Mouse (Mus musculus): ENCODE measurements around the gene Mettl23. TPM values are rescaled to one million over a fixed set of nuclear protein-coding genes. Genes with fewer than 3 reads are reported as not detected.
"Not testable (repeated sequence)": the region's sequence is repeated elsewhere in the genome, so short reads cannot be mapped to it uniquely, and the experiment has no call there.

Mettl23 gene
- polyA plus RNA-seq, 1 experiment from 2014 or later: 80.4 TPM

DNA sequence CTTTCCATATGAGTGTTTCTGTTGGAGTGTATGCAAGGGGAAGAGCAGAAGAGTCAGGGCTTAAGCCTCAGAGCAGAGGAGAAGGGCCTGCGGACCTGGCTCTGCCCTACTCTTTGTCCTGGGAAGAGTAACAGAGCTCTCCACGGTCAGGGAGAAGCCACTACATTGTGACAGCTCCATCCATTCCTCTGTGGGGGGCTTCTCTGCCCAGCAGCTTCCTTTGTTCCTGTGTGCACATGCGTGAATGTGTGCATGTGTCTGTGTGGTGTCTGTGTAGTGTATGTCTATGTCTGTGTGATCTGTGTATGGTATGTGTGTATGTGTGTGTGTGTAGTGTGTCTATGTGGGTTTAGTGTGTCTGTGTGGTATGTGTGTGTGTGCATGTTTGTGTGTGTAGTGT, 52.3 kb downstream of the Mettl23 start:
- Histone ChIP-seq H3K4me2 (ENCODE audit: low read length) (no peak overlapping the region), H3K27me3 (ENCODE audit: control insufficient read depth, insufficient read depth, low read length) (no peaks in the 10 kb centered on the region), H3K4me1 (ENCODE audit: control insufficient read depth, insufficient read depth, low read length) (no peaks in the 10 kb centered on the region), H3K4me3 (replicated peaks; ENCODE audit: low read depth, low read length) (no peak overlapping the region), H3K36me3 (ENCODE audit: control insufficient read depth, insufficient read depth, low read length) (no peaks in the 10 kb centered on the region), H3K9me3 (ENCODE audit: control insufficient read depth, low read length) (no peaks in the 10 kb centered on the region), H3K9ac (replicated peaks; ENCODE audit: low read length) (no peak overlapping the region), H3K27ac (replicated peaks; ENCODE audit: low read depth, low read length) (no peak overlapping the region)
- WGBS: 35% methylated on average over 3 of the region's 3 CpGs
- no peak for DNase-seq
- ATAC-seq (ENCODE audit: low FRiP score, low TSS enrichment): no peak

DNA sequence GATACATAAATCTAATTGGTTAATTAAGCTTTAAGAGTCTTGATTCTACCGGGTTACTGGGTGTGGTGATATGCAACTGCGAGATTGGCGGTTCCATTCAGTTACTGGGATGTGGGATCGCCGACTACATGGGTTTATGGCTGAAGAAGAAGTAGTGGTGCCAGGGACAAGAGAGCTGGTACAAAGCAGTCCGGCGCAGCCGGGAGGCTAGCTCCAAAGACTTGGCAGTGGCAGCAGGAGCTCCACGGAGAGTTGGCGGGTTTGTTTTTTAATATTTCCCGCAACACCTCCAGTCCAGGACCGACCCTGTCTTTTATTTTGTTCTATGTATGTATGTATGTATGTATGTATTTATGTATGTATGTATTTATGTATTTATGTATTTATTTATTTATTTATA, 56.2 kb downstream of the Mettl23 start:
- Histone ChIP-seq H3K9ac (replicated peaks; ENCODE audit: low read length) (no peak overlapping the region), H3K9me3 (ENCODE audit: control insufficient read depth, low read length) (no peaks in the 10 kb centered on the region), H3K27me3 (ENCODE audit: control insufficient read depth, insufficient read depth, low read length) (no peaks in the 10 kb centered on the region), H3K27ac (replicated peaks; ENCODE audit: low read depth, low read length) (no peak overlapping the region), H3K4me3 (replicated peaks; ENCODE audit: low read depth, low read length) (no peak overlapping the region), H3K4me1 (ENCODE audit: control insufficient read depth, insufficient read depth, low read length) (no peaks in the 10 kb centered on the region), H3K36me3 (ENCODE audit: control insufficient read depth, insufficient read depth, low read length) (no peaks in the 10 kb centered on the region), H3K4me2 (ENCODE audit: low read length) (no peak overlapping the region)
- WGBS: 92% methylated on average over 12 of the region's 12 CpGs
- ATAC-seq (ENCODE audit: low FRiP score, low TSS enrichment) (no peak), DNase-seq (no peak)

DNA sequence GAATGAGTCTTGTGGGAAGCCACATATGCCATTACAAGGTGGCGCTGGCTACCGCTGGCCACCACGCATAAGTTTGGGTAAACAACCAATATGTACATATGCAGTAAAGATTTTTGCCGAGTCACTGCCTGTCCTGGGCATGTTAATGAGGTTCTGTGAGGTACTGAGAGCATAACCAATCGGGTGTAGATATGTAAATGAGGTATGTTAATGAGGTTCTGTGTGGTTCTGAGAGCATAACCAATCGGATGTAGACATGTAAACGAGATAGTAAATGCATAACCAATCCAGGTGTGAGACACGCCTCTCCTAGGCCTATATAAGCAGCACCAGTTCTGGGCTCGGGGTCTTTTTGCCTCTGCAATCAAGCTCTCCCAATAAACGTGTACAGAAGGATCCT, 59.5 kb downstream of the Mettl23 start:
- not testable (repeated sequence) for ATAC-seq (ENCODE audit: low FRiP score, low TSS enrichment); H3K4me2 ChIP-seq (ENCODE audit: low read length); DNase-seq; H3K4me1 ChIP-seq (ENCODE audit: control insufficient read depth, insufficient read depth, low read length); H3K9ac ChIP-seq (replicated peaks; ENCODE audit: low read length); H3K36me3 ChIP-seq (ENCODE audit: control insufficient read depth, insufficient read depth, low read length); H3K27me3 ChIP-seq (ENCODE audit: control insufficient read depth, insufficient read depth, low read length); H3K9me3 ChIP-seq (ENCODE audit: control insufficient read depth, low read length); H3K4me3 ChIP-seq (replicated peaks; ENCODE audit: low read depth, low read length); H3K27ac ChIP-seq (replicated peaks; ENCODE audit: low read depth, low read length)
- 91% methylated on average over 10 of the region's 10 CpGs for WGBS

Other genes starting within 250 kb of the Mettl23 start
- 0.61 and 0.63 TPM in 2 replicates for gene Rhbdf2, start 216.3 kb upstream of the Mettl23 start, polyA plus RNA-seq (2014; fragmentation: Nextera tagmentation; extraction: Ambion mirVana)
- 1.6 and 3.3 TPM in 2 replicates for gene Prcd, start 189.7 kb upstream of the Mettl23 start, polyA plus RNA-seq (2014; fragmentation: Nextera tagmentation; extraction: Ambion mirVana)
- 19.1 and 24.0 TPM in 2 replicates for gene Cygb, start 189.0 kb upstream of the Mettl23 start, polyA plus RNA-seq (2014; fragmentation: Nextera tagmentation; extraction: Ambion mirVana)
- not detected in 2 replicates for gene St6galnac1, start 67.8 kb upstream of the Mettl23 start, polyA plus RNA-seq (2014; fragmentation: Nextera tagmentation; extraction: Ambion mirVana)
- gene Mxra7, start 15.2 kb upstream of the Mettl23 start, polyA plus RNA-seq (2014; fragmentation: Nextera tagmentation; extraction: Ambion mirVana): 20.7 and 20.9 TPM in 2 replicates
- 70.8 and 81.4 TPM in 2 replicates for gene Jmjd6, start 171 bp downstream of the Mettl23 start, polyA plus RNA-seq (2014; fragmentation: Nextera tagmentation; extraction: Ambion mirVana)
- gene Mfsd11, start 9.2 kb downstream of the Mettl23 start, polyA plus RNA-seq (2014; fragmentation: Nextera tagmentation; extraction: Ambion mirVana): 51.3 and 52.8 TPM in 2 replicates
- 650 and 686 TPM in 2 replicates for gene Srsf2, start 9.8 kb downstream of the Mettl23 start, polyA plus RNA-seq (2014; fragmentation: Nextera tagmentation; extraction: Ambion mirVana)
- 24.2 and 31.4 TPM in 2 replicates for gene Mgat5b, start 75.6 kb downstream of the Mettl23 start, polyA plus RNA-seq (2014; fragmentation: Nextera tagmentation; extraction: Ambion mirVana)

Measured in midbrain, embryonic 14.5 days (tissue).